Mouse (Mus musculus): Measurements from ENCODE around the gene Cct8.

The Cct8 gene

GRCm38 (mm10) chr16:87444071-87444470, 51.6 kb downstream of the Cct8 start:
- no peak for DNase-seq

GRCm38 (mm10) chr16:87443245-87443644, 52.4 kb downstream of the Cct8 start:
- DNase-seq: no peak

- DNase-seq: no peak
Observed at GRCm38 (mm10) chr16:87442291-87442690, 53.4 kb downstream of the Cct8 start.

GRCm38 (mm10) chr16:87441089-87441488, 54.6 kb downstream of the Cct8 start:
- DNase-seq: peak; percentile 19

GRCm38 (mm10) chr16:87440184-87440686, 55.4 kb downstream of the Cct8 start, which contains the start of gene Rwdd2b:
Rwdd2b (minus strand) TSS chr16:87440573.
- DNase-seq: peak; percentile 97

- no peak for DNase-seq
Observed at GRCm38 (mm10) chr16:87438697-87439096, 57.0 kb downstream of the Cct8 start.

GRCm38 (mm10) chr16:87437096-87437495, 58.6 kb downstream of the Cct8 start:
- no peak for DNase-seq

GRCm38 (mm10) chr16:87435411-87436205, 60.1 kb downstream of the Cct8 start:
- no peak for DNase-seq

- no peak for DNase-seq
Observed at GRCm38 (mm10) chr16:87434946-87435345, 60.7 kb downstream of the Cct8 start.

GRCm38 (mm10) chr16:87434266-87434665, 61.4 kb downstream of the Cct8 start:
- no peak for DNase-seq
